Mouse (Mus musculus) hindbrain, postnatal 0 days (tissue): ENCODE results near the gene Syt15. TPM values are rescaled to one million over a fixed set of nuclear protein-coding genes. Genes with fewer than 3 reads are reported as not detected.
A peak's percentile ranks its signal among the peaks of the same experiment; 100 is the strongest.

Source experiments
- ATAC-seq: fragments of 200-750 bp; cut with Nextera tagmentation; 2 replicates; pipeline ENCODE4 v1.8.0; 2017; ENCODE audit warnings: mild to moderate bottlenecking, moderate TSS enrichment, moderate library complexity
- DNase-seq: peaks from one replicate; pipeline ENCODE4 v3.0.0-alpha.2; 2015; ENCODE audit warnings: low spot score
- H3K27ac ChIP-seq: fragments of 300-500 bp; sonication (generic); 2 replicates; pipeline ENCODE4 v1.5.1; 2014; ENCODE audit warnings: mild to moderate bottlenecking
- H3K27me3 ChIP-seq: fragments of 300-500 bp; sonication (generic); 2 replicates; pipeline ENCODE4 v1.6.1; 2014; ENCODE audit warnings: low read length, mixed read lengths; ENCODE audit not compliant: insufficient read depth
- H3K36me3 ChIP-seq: fragments of 300-500 bp; sonication (generic); 2 replicates; pipeline ENCODE4 v1.6.1; 2014; ENCODE audit warnings: low read length, mixed read lengths; ENCODE audit not compliant: insufficient read depth
- H3K4me1 ChIP-seq: fragments of 300-500 bp; sonication (generic); 2 replicates; pipeline ENCODE4 v1.6.1; 2014; ENCODE audit warnings: antibody characterized with exemption, low read length, mixed read lengths; ENCODE audit not compliant: insufficient read depth
- H3K4me2 ChIP-seq: fragments of 300-500 bp; sonication (generic); 2 replicates; pipeline ENCODE4 v1.6.1; 2014; ENCODE audit warnings: low read depth, mild to moderate bottlenecking, low read length, moderate library complexity, mixed read lengths
- H3K4me3 ChIP-seq: fragments of 300-500 bp; sonication (generic); 2 replicates; pipeline ENCODE4 v1.5.1; 2014; ENCODE audit warnings: low read length
- H3K9ac ChIP-seq: fragments of 300-500 bp; sonication (generic); replicated peaks from 2 replicates; pipeline ENCODE4 v1.6.1; 2014; ENCODE audit warnings: mild to moderate bottlenecking, low read length, moderate library complexity, mixed read lengths
- H3K9me3 ChIP-seq: fragments of 300-500 bp; sonication (generic); 2 replicates; pipeline ENCODE4 v1.6.1; 2016; ENCODE audit warnings: low read length, mixed read lengths
- CTCF ChIP-seq: IDR thresholded peaks from 2 replicates; pipeline ENCODE4 v1.5.1; 2016; ENCODE audit warnings: antibody characterized with exemption, control low read depth, low read depth
- WGBS: fragments of 180-500 bp; shearing (Covaris S2); extraction: QIAGEN DNeasy Blood & Tissue Kit; methylation state at CpG from one replicate; pipeline ENCODE4 v1.1.7; 2014; 5-methylcytosine and 5-hydroxymethylcytosine counted together
- polyA plus RNA-seq: library from polyadenylated mRNA; unstranded; fragments of >200 nt; fragmentation: Nextera tagmentation; extraction: Ambion mirVana; gene quantifications from 2 replicates; pipeline ENCODE4 v1.2.1, GENCODE M21; 2015
- total RNA-seq: library from RNA; depleted of rRNA; stranded (reverse); fragments of >200 nt; gene quantifications from 2 replicates; pipeline ENCODE4 v1.2.3, GENCODE M21; 2014

Syt15 gene
- total and polyA plus RNA-seq, 2 experiments from 2014 or later: 0.63 to 1.1 TPM

GRCm38 (mm10) chr14:34209942-34210341, 9.5 kb upstream of the Syt15 start:
- Histone ChIP-seq H3K27me3 (no peaks in the 10 kb centered on the region), H3K9ac (no peak overlapping the region), H3K36me3 (no peaks in the 10 kb centered on the region), H3K4me2 (no peak overlapping the region), H3K27ac (no peak overlapping the region), H3K9me3 (no peaks in the 10 kb centered on the region), H3K4me3 (no peak overlapping the region), H3K4me1 (no peaks in the 10 kb centered on the region)
- DNase-seq (no peak), ATAC-seq (no peak)
- WGBS: 89% methylated on average over 4 of the region's 4 CpGs
- no peak for TF ChIP-seq CTCF

GRCm38 (mm10) chr14:34215451-34216127, 3.8 kb upstream of the Syt15 start:
- Histone ChIP-seq H3K36me3 (no peaks in the 10 kb centered on the region), H3K4me3 (no peak overlapping the region), H3K27me3 (no peaks in the 10 kb centered on the region), H3K9ac (no peak overlapping the region), H3K27ac (peak overlapping the region; percentile 7; the same call in 1 of the 2 replicates), H3K9me3 (no peaks in the 10 kb centered on the region), H3K4me2 (no peak overlapping the region), H3K4me1 (no peaks in the 10 kb centered on the region)
- DNase-seq (peak; percentile 62), ATAC-seq (no peak)
- 46% methylated on average over 6 of the region's 6 CpGs for WGBS
- no peak for TF ChIP-seq CTCF

GRCm38 (mm10) chr14:34219786-34220198, 397 bp downstream of the Syt15 start:
- no peak overlapping the region for H3K9ac ChIP-seq

GRCm38 (mm10) chr14:34220426-34220825, 1.0 kb downstream of the Syt15 start:
- H3K9me3 ChIP-seq: no peaks in the 10 kb centered on the region
- no peaks in the 10 kb centered on the region for H3K4me1 ChIP-seq
- TF ChIP-seq CTCF: no peak
- WGBS: 74% methylated on average over 5 of the region's 5 CpGs
- no peak overlapping the region for H3K9ac ChIP-seq
- H3K27ac ChIP-seq: no peak overlapping the region
- DNase-seq (no peak), ATAC-seq (no peak)
- H3K27me3 ChIP-seq: no peaks in the 10 kb centered on the region
- no peak overlapping the region for H3K4me2 ChIP-seq
- H3K36me3 ChIP-seq: no peaks in the 10 kb centered on the region
- no peak overlapping the region; the same call in 1 of the 2 replicates for H3K4me3 ChIP-seq

More at GRCm38 (mm10) chr14:34219786-34220198, 397 bp downstream of the Syt15 start:
- Histone ChIP-seq H3K36me3 (no peaks in the 10 kb centered on the region), H3K9me3 (no peaks in the 10 kb centered on the region), H3K27me3 (no peaks in the 10 kb centered on the region), H3K4me3 (peak overlapping the region; percentile 17), H3K27ac (no peak overlapping the region), H3K4me1 (no peaks in the 10 kb centered on the region), H3K4me2 (peak overlapping the region; percentile 51)
- WGBS: 7% methylated on average over 28 of the region's 29 CpGs
- ATAC-seq (no peak), DNase-seq (no peak)
- TF ChIP-seq CTCF: no peak

- Histone ChIP-seq H3K4me3 (no peak overlapping the region), H3K9ac (no peak overlapping the region), H3K4me2 (no peak overlapping the region), H3K9me3 (no peaks in the 10 kb centered on the region), H3K4me1 (peaks cover 3% of the 10 kb centered on the region; the same call in 1 of the 2 replicates), H3K36me3 (no peaks in the 10 kb centered on the region), H3K27me3 (no peaks in the 10 kb centered on the region), H3K27ac (no peak overlapping the region)
- TF ChIP-seq CTCF: no peak
- WGBS: 66% methylated on average over 5 of the region's 5 CpGs
- ATAC-seq: peak; percentile 54
- no peak for DNase-seq
Measured at GRCm38 (mm10) chr14:34221416-34222077, 2.2 kb downstream of the Syt15 start.

- Histone ChIP-seq H3K4me1 (peaks cover 4% of the 10 kb centered on the region; the same call in 1 of the 2 replicates), H3K9me3 (no peaks in the 10 kb centered on the region), H3K9ac (no peak overlapping the region), H3K4me2 (no peak overlapping the region), H3K36me3 (no peaks in the 10 kb centered on the region), H3K27me3 (no peaks in the 10 kb centered on the region), H3K4me3 (no peak overlapping the region), H3K27ac (no peak overlapping the region)
- TF ChIP-seq CTCF: no peak
- ATAC-seq (no peak), DNase-seq (no peak)
- WGBS: 70% methylated on average over 5 of the region's 5 CpGs
Measured at GRCm38 (mm10) chr14:34223362-34223898, 4.0 kb downstream of the Syt15 start.
